Mouse (Mus musculus) MEL (cell line): ENCODE measurements around the gene Rimklb. TPM values are rescaled to one million over a fixed set of nuclear protein-coding genes. Genes with fewer than 3 reads are reported as not detected.

ENCODE experiments used
- DNase-seq: peaks from one replicate; pipeline ENCODE4 v3.0.0; 2011; ENCODE audit warnings: low read depth, low spot score
- H3K27ac ChIP-seq: 2 replicates; pipeline ENCODE4 v1.5.1; 2012; ENCODE audit warnings: low read depth, mild to moderate bottlenecking, control low read depth, low read length, moderate library complexity; ENCODE audit not compliant: control insufficient read depth
- H3K27me3 ChIP-seq, 2 experiments: fragments of 150-350 bp in 1 of 2; sonication (generic) in 1 of 2; 2 replicates each; pipeline ENCODE4 v1.6.1; 2012; ENCODE audit warnings: low read length in 2 of 2, mild to moderate bottlenecking in 2 of 2, improper control_type of control experiment in 1 of 2, moderate library complexity in 1 of 2; ENCODE audit not compliant: insufficient read depth in 2 of 2, control insufficient read depth in 1 of 2
- H3K36me3 ChIP-seq, 2 experiments: 2 replicates each; pipeline ENCODE4 v1.6.1; 2012 to 2014; ENCODE audit warnings: low read length in 2 of 2, improper control_type of control experiment in 1 of 2, inconsistent platforms in 1 of 2, mild to moderate bottlenecking in 1 of 2; ENCODE audit not compliant: insufficient read depth in 2 of 2, control insufficient read depth in 1 of 2
- H3K4me1 ChIP-seq, 2 experiments: fragments of 150-350 bp in 1 of 2; sonication (generic) in 1 of 2; 2 replicates each; pipeline ENCODE4 v1.6.1; 2012; ENCODE audit warnings: low read length in 2 of 2, improper control_type of control experiment in 1 of 2, mild to moderate bottlenecking in 1 of 2; ENCODE audit not compliant: insufficient read depth in 2 of 2, control insufficient read depth in 1 of 2
- H3K4me3 ChIP-seq, 2 experiments: fragments of 150-350 bp in 1 of 2; sonication (generic) in 1 of 2; 2 replicates each; pipeline ENCODE4 v1.5.1; 2012; ENCODE audit warnings: low read depth in 2 of 2, low read length in 2 of 2, mild to moderate bottlenecking in 2 of 2, moderate library complexity in 2 of 2, control low read depth in 1 of 2, improper control_type of control experiment in 1 of 2; ENCODE audit not compliant: control insufficient read depth in 1 of 2, insufficient read depth in 1 of 2
- H3K79me2 ChIP-seq: 2 replicates; pipeline ENCODE4 v1.6.1; 2012; ENCODE audit warnings: mild to moderate bottlenecking, low read length, moderate library complexity; ENCODE audit not compliant: control insufficient read depth, poor library complexity, insufficient read depth
- H3K9ac ChIP-seq: 2 replicates; pipeline ENCODE4 v1.6.1; 2012; ENCODE audit warnings: low read depth, mild to moderate bottlenecking, control low read depth, low read length, moderate library complexity; ENCODE audit not compliant: control insufficient read depth, poor library complexity, severe bottlenecking
- H3K9me3 ChIP-seq: fragments of 150-350 bp; sonication (generic); replicated peaks from 2 replicates; pipeline ENCODE4 v1.6.1; 2012; ENCODE audit warnings: mild to moderate bottlenecking, low read length, improper control_type of control experiment, moderate library complexity; ENCODE audit not compliant: insufficient read depth
- E2F4 ChIP-seq: IDR thresholded peaks from 2 replicates; pipeline ENCODE4 v1.6.1; 2011; ENCODE audit warnings: low read depth, low read length, improper control_type of control experiment, borderline replicate concordance
- EP300 ChIP-seq, 2 experiments: IDR thresholded peaks; 2 replicates each; pipeline ENCODE4 v1.6.1; 2011; ENCODE audit warnings: improper control_type of control experiment in 2 of 2, low read length in 2 of 2, low read depth in 1 of 2, mild to moderate bottlenecking in 1 of 2
- ETS1 ChIP-seq: IDR thresholded peaks from 2 replicates; pipeline ENCODE4 v1.6.1; 2012; ENCODE audit warnings: low read depth, mild to moderate bottlenecking, inconsistent platforms, low read length, improper control_type of control experiment, moderate library complexity
- GATA1 ChIP-seq: IDR thresholded peaks from 2 replicates; pipeline ENCODE4 v1.6.1; 2011; ENCODE audit warnings: low read depth, low read length, improper control_type of control experiment
- MAX ChIP-seq: IDR thresholded peaks from 2 replicates; pipeline ENCODE4 v1.6.1; 2011; ENCODE audit warnings: low read length, improper control_type of control experiment
- MAZ ChIP-seq: IDR thresholded peaks from 2 replicates; pipeline ENCODE4 v1.6.1; 2012; ENCODE audit warnings: low read depth, mild to moderate bottlenecking, inconsistent platforms, low read length, improper control_type of control experiment
- MEF2A ChIP-seq: IDR thresholded peaks from 2 replicates; pipeline ENCODE4 v1.6.1; 2014; ENCODE audit warnings: low read depth, mild to moderate bottlenecking, inconsistent platforms, low read length, improper control_type of control experiment; ENCODE audit not compliant: poor library complexity, insufficient replicate concordance, severe bottlenecking; ENCODE audit errors: extremely low read depth
- MXI1 ChIP-seq: IDR thresholded peaks from 2 replicates; pipeline ENCODE4 v1.6.1; 2011; ENCODE audit warnings: mild to moderate bottlenecking, low read depth, low read length, improper control_type of control experiment
- NELFE ChIP-seq: IDR thresholded peaks from 2 replicates; pipeline ENCODE4 v1.6.1; 2011; ENCODE audit warnings: low read depth, low read length, improper control_type of control experiment
- NRF1 ChIP-seq: IDR thresholded peaks from 2 replicates; pipeline ENCODE4 v1.6.1; 2014; ENCODE audit warnings: low read depth, mild to moderate bottlenecking, inconsistent platforms, low read length, improper control_type of control experiment, moderate library complexity; ENCODE audit not compliant: poor library complexity, insufficient read depth, severe bottlenecking
- POLR2A ChIP-seq, 2 experiments: IDR thresholded peaks; 2 replicates each; pipeline ENCODE4 v1.6.1; 2011 to 2012; ENCODE audit warnings: low read length in 2 of 2, mild to moderate bottlenecking in 2 of 2, control low read depth in 1 of 2, improper control_type of control experiment in 1 of 2, low read depth in 1 of 2, moderate library complexity in 1 of 2; ENCODE audit not compliant: control insufficient read depth in 1 of 2, insufficient read depth in 1 of 2, poor library complexity in 1 of 2
- POLR2AphosphoS2 ChIP-seq: IDR thresholded peaks from 2 replicates; pipeline ENCODE4 v1.6.1; 2011; ENCODE audit warnings: low read length, improper control_type of control experiment
- POLR2AphosphoS5 ChIP-seq: IDR thresholded peaks from 2 replicates; pipeline ENCODE4 v1.6.1; 2012; ENCODE audit warnings: low read depth, borderline replicate concordance, mild to moderate bottlenecking, inconsistent platforms, low read length, moderate library complexity, mixed read lengths
- RAD21 ChIP-seq: IDR thresholded peaks from 2 replicates; pipeline ENCODE4 v1.6.1; 2011; ENCODE audit warnings: mild to moderate bottlenecking, low read depth, low read length, improper control_type of control experiment
- RCOR1 ChIP-seq: IDR thresholded peaks from 2 replicates; pipeline ENCODE4 v1.6.1; 2012; ENCODE audit warnings: low read depth, mild to moderate bottlenecking, inconsistent platforms, low read length, improper control_type of control experiment
- SIN3A ChIP-seq: IDR thresholded peaks from 2 replicates; pipeline ENCODE4 v1.6.1; 2012; ENCODE audit warnings: low read length, improper control_type of control experiment, inconsistent platforms
- SMC3 ChIP-seq: IDR thresholded peaks from 2 replicates; pipeline ENCODE4 v1.6.1; 2011; ENCODE audit warnings: low read depth, low read length, improper control_type of control experiment
- TBP ChIP-seq: IDR thresholded peaks from 2 replicates; pipeline ENCODE4 v1.8.0; 2011; ENCODE audit warnings: low read depth, low read length, improper control_type of control experiment
- UBTF ChIP-seq: IDR thresholded peaks from 2 replicates; pipeline ENCODE4 v1.6.1; 2012; ENCODE audit warnings: low read depth, mild to moderate bottlenecking, inconsistent platforms, low read length, improper control_type of control experiment, moderate library complexity, borderline replicate concordance; ENCODE audit not compliant: insufficient read depth
- USF1 ChIP-seq: IDR thresholded peaks from 2 replicates; pipeline ENCODE4 v1.6.1; 2014; ENCODE audit warnings: low read depth, mild to moderate bottlenecking, inconsistent platforms, low read length, improper control_type of control experiment, moderate library complexity
- ZMIZ1 ChIP-seq: IDR thresholded peaks from 2 replicates; pipeline ENCODE4 v1.6.1; 2012; ENCODE audit warnings: low read depth, mild to moderate bottlenecking, inconsistent platforms, low read length, improper control_type of control experiment, moderate library complexity
- polyA plus RNA-seq, 2 experiments: library from polyadenylated mRNA; stranded (reverse) in 1 of 2; unstranded in 1 of 2; fragments of >175 nt in 1 of 2; fragments of >200 nt in 1 of 2; gene quantifications; 2 replicates each; pipeline versions ENCODE4 v1.2.1 to v1.2.4; 2012; ENCODE audit warnings: low replicate concordance in 2 of 2, low read depth in 1 of 2; ENCODE audit not compliant: insufficient read length in 2 of 2, insufficient read depth in 1 of 2, missing spikeins in 1 of 2
- total RNA-seq: library from RNA; depleted of rRNA; stranded (reverse); fragments of 300-350 nt; gene quantifications from 2 replicates; pipeline ENCODE4 v1.2.3, GENCODE M21; 2012; rRNA removed

Rimklb gene
- total RNA-seq = 0.08 and 0.10 TPM in 2 replicates
- under 1 TPM in 1 of 2 experiments, not detected in 1; 0.04 TPM for polyA plus RNA-seq

DNA sequence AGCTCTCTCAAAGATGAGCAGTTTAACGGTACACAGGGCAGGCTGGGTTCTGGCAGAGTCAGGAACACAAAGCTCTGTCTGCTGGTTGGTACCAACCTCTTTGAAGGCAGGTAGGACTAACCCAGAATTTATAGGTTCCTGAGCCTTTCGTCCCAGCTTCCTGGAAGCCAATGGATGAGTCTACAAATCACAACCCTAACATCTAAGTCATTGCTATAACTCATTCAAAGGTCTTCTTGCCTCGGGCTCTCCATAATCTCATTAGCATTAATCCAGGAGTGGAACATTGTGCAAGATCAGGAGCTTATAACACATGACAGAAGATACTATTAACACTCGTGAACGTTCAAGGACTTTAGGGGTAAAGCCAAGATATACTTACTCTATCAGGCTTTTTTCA is at the start of gene Rimklb:
TSS of gene Rimklb (minus strand) at position 101 of the 400 bp plus-strand sequence.
- Histone ChIP-seq H3K4me3 (no peak within 1 kb of the TSS), H3K27me3 (peaks cover 8% of the 10 kb centered on the region in 2 experiments), H3K79me2 (no peaks in the 10 kb centered on the region), H3K27ac (no peak within 1 kb of the TSS), H3K4me1 (no peaks in the 10 kb centered on the region; a peak in 1 of 4 replicates), H3K9ac (no peak within 1 kb of the TSS), H3K36me3 (no peaks in the 10 kb centered on the region), H3K9me3 (no peaks in the 10 kb centered on the region)
- TF ChIP-seq NELFE (no peak), GATA1 (no peak), RCOR1 (no peak), MEF2A (no peak), USF1 (no peak), MAX (no peak), RAD21 (no peak), POLR2AphosphoS2 (no peak), SIN3A (no peak), POLR2A (IDR thresholded peaks at IDR 0.05; ENCODE audit: control insufficient read depth in 1 of 2, insufficient read depth in 1 of 2, low read depth in 1 of 2, low read length in 2 of 2, poor library complexity in 1 of 2) (no peak), EP300 (IDR thresholded peaks at IDR 0.05; ENCODE audit: low read depth in 1 of 2, low read length in 2 of 2) (no peak), ETS1 (no peak)
- DNase-seq = no peak

DNA sequence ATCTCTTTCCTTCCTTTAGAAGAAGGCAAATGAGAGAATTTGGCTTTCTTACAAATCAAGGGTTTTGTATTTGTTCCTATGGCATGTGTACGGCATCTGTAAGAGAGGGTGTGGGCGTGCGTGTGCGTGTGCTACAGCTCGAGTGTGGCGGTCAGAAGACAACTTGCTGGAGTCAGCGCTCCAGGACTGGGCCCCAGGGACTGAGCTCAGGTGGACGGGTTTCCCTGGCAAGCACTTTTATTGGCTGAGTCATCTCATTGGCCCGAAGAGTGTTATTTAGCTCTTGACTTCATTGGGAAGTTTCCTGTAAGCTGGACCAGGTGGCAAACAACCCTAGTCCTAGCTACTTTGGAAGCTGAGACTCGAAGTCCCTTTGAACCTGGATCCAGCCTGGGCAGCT is 47.4 kb upstream of the Rimklb start:
- TF ChIP-seq EP300 (IDR thresholded peaks at IDR 0.05; ENCODE audit: low read depth in 1 of 2, low read length in 2 of 2) (no peak), MEF2A (no peak), UBTF (no peak)
- H3K4me1 ChIP-seq = no peaks in the 10 kb centered on the region
- H3K4me3 ChIP-seq = no peak overlapping the region
- no peak for DNase-seq
- no peak overlapping the region for H3K9ac ChIP-seq
- H3K36me3 ChIP-seq = no peaks in the 10 kb centered on the region
- peaks cover 2 to 4% of the 10 kb centered on the region in 2 experiments; a peak in 2 of 4 replicates for H3K27me3 ChIP-seq
- no peak overlapping the region for H3K27ac ChIP-seq
- no peaks in the 10 kb centered on the region for H3K9me3 ChIP-seq
- no peaks in the 10 kb centered on the region for H3K79me2 ChIP-seq

DNA sequence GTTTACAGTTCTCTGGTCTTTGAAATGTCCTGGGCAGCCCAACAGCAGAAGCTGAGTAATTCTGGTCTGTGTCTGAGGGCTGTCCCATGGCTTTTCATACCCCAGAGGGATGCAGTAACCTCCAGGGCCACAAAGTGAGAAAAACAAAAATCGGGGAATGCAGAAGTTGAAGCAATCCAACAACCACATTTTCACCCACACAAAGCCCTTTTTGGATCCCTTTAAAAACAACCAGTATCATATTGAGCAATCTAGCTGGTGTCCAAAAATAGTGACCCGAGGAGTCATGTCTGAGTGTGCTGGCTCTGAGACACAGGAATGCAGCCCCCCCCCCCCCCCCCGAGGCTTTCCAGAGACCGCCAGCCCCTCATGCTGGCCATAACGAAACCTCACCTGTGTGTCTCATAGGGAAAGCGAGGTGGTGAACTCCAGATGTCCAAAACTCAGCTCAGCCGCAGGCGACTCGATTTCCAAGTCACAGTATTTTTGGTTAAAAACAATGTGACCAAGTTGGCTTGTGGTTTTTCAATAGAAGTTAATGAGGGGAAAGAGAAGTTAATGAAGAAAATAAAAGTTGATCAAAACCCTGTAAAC is 46.8 kb upstream of the Rimklb start:
- peaks cover 2 to 4% of the 10 kb centered on the region in 2 experiments; a peak in 2 of 4 replicates for H3K27me3 ChIP-seq
- no peaks in the 10 kb centered on the region for H3K9me3 ChIP-seq
- no peak overlapping the region for H3K9ac ChIP-seq
- DNase-seq = no peak
- H3K27ac ChIP-seq = no peak overlapping the region
- no peak for TF ChIP-seq MXI1
- no peak for TF ChIP-seq NRF1
- no peak for TF ChIP-seq GATA1
- TF ChIP-seq MAZ = no peak
- TF ChIP-seq POLR2AphosphoS2 = no peak
- TF ChIP-seq POLR2A (IDR thresholded peaks at IDR 0.05; ENCODE audit: control insufficient read depth in 1 of 2, insufficient read depth in 1 of 2, low read depth in 1 of 2, low read length in 2 of 2, poor library complexity in 1 of 2) = no peak
- no peak for TF ChIP-seq SMC3
- TF ChIP-seq POLR2AphosphoS5 = no peak
- TF ChIP-seq NELFE = no peak
- no peak for TF ChIP-seq TBP
- no peak for TF ChIP-seq E2F4
- no peak for TF ChIP-seq ZMIZ1
- TF ChIP-seq, all 39 proteins: peak for 0
- Histone ChIP-seq H3K36me3 (no peaks in the 10 kb centered on the region), H3K4me3 (no peak overlapping the region), H3K4me1 (no peaks in the 10 kb centered on the region), H3K79me2 (no peaks in the 10 kb centered on the region)
